In the genomic region with DNA sequence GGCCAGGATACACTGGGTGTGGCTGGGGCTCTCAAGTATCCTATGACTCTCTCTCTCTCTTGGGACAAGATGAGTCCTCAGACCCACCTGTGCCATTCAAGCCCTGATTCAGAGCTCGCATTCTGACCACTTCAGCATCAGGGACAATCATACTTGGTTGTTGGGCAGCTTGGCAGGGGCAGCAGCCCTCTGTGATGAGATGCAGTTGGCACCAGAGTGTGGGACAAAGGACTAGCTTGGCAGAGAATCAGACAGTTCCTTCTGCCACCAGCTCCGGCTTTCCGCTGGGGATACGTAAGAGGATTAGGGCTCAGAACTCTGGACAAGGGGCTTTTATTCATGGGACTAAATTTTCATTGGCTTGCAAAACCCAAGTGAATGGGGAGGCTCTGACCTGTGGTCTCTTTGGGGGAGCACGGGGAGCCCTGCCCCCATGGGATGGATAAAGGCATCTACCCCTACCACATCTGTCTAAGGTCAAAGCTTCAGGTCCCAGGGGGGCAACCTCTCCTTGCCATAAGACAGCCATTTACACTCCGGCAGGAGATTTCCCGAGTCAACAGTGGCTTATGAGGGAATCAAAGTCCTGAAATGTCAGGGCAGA, we compare ENCODE assay signal across 10 mouse cellular contexts. TPM values are rescaled to one million over a fixed set of nuclear protein-coding genes. Genes with fewer than 3 reads are reported as not detected.
DNase-seq lines count a peak whose midpoint lies in the region; ATAC-seq and TF ChIP-seq lines count a peak whose summit lies in the region.
"Had no signal": no experiment of that assay in that cellular context is flagged by ENCODE, and none has a peak within 500 bp of the region (broad histone marks: within the 10 kb centered on the region; RNA-seq: fewer than 3 reads in every experiment).

No protein-coding gene starts in this region.

- H3K4me1 ChIP-seq in cortical plate, adult 2 months (ENCODE audit: control insufficient read depth, insufficient read depth, low read length), result no peaks in the 10 kb centered on the region
- H3K4me1 ChIP-seq in neural tube, embryonic 15.5 days, result peaks cover 3% of the 10 kb centered on the region; the same call in 1 of the 2 replicates
- no peaks in the 10 kb centered on the region for H3K4me1 ChIP-seq in lung, adult 2 months (ENCODE audit: control insufficient read depth, insufficient read depth, low read length)

- 66% methylated on average over 7 of the region's 7 CpGs for WGBS in neural tube, embryonic 15.5 days
- 80% methylated on average over 7 of the region's 7 CpGs for WGBS in lung, adult 2 months

- H3K36me3 ChIP-seq in neural tube, embryonic 15.5 days, result no peaks in the 10 kb centered on the region

- peak; percentile 63 for DNase-seq in layer of hippocampus, adult 11-12 months (ENCODE audit: low spot score)
- no peak for DNase-seq in layer of hippocampus, adult 9-10 months (ENCODE audit: low spot score)
- peak; percentile 55 to 89 for DNase-seq in layer of hippocampus, postnatal 14 days (ENCODE audit: low spot score in 2 of 2)
- DNase-seq in thymus, postnatal 14 days, result no peak
- DNase-seq in lung, adult 2 months, result no peak
- DNase-seq in urinary bladder, adult 2 months (ENCODE audit: low spot score), result no peak

- no peak for TF ChIP-seq POLR2A in cortical plate, adult 2 months (IDR thresholded peaks at IDR 0.05; ENCODE audit: extremely low read depth, insufficient read depth, low read length)
- TF ChIP-seq POLR2A in lung, adult 2 months (IDR thresholded peaks at IDR 0.05; ENCODE audit: borderline replicate concordance, extremely low read depth, low read depth, low read length), result no peak

- H3K4me3 ChIP-seq in cortical plate, adult 2 months (ENCODE audit: insufficient read depth, low read length), result no peak overlapping the region
- H3K4me3 ChIP-seq in neural tube, embryonic 15.5 days (replicated peaks), result no peak overlapping the region
- no peak overlapping the region for H3K4me3 ChIP-seq in lung, adult 2 months (replicated peaks; ENCODE audit: extremely low read depth, low read depth, low read length)

- no peak overlapping the region for H3K4me2 ChIP-seq in neural tube, embryonic 15.5 days

- no peak for TF ChIP-seq CTCF in cortical plate, adult 2 months (IDR thresholded peaks at IDR 0.05; ENCODE audit: extremely low read depth, insufficient read depth, low read length)
- no peak for TF ChIP-seq CTCF in lung, adult 2 months (IDR thresholded peaks at IDR 0.05; ENCODE audit: insufficient read depth, low read length)

- H3K9me3 ChIP-seq in neural tube, embryonic 15.5 days (replicated peaks), result no peaks in the 10 kb centered on the region

- no peaks in the 10 kb centered on the region for H3K27me3 ChIP-seq in neural tube, embryonic 15.5 days (replicated peaks)

- peak overlapping the region; percentile 48; the same call in 1 of the 2 replicates for H3K27ac ChIP-seq in cortical plate, adult 2 months (ENCODE audit: insufficient read depth, low read length)
- H3K27ac ChIP-seq in neural tube, embryonic 15.5 days (replicated peaks), result 0 out of 2 replicates have a peak overlapping the region, but pooled peaks have one; percentile 18
- H3K27ac ChIP-seq: macrophage; stomach, postnatal 0 days had no signal

- no peak; the same call in 1 of the 2 replicates for ATAC-seq in neural tube, embryonic 15.5 days (ENCODE audit: low FRiP score)

- no peak overlapping the region for H3K9ac ChIP-seq in neural tube, embryonic 15.5 days (replicated peaks)

RNA-seq across cellular contexts. Expression of a gene that starts 17.6 kb away (rescaled TPM):
- 18.4 and 20.0 TPM in 2 replicates for polyA plus RNA-seq in cortical plate, adult 2 months (2012; rRNA removed)
- 10 to 100 TPM; 11.0 to 12.3 TPM for total RNA-seq in layer of hippocampus, postnatal 14 days (2021)
- polyA plus RNA-seq in neural tube, embryonic 15.5 days (2015; fragmentation: Nextera tagmentation; extraction: Ambion mirVana), result 38.0 and 41.0 TPM in 2 replicates
- 6.2 and 8.2 TPM in 2 replicates for polyA plus RNA-seq in lung, adult 2 months (2012; rRNA removed)
- 11.1 and 12.2 TPM in 2 replicates for polyA plus RNA-seq in urinary bladder, adult 2 months (2012; rRNA removed)

RNA-seq across cellular contexts. Expression of a gene that starts 43.8 kb away (rescaled TPM):
- 382 and 388 TPM in 2 replicates for polyA plus RNA-seq in cortical plate, adult 2 months (2012; rRNA removed)
- total RNA-seq in layer of hippocampus, postnatal 14 days (2021), result 100 to 1,000 TPM; 296 to 306 TPM
- 145 and 180 TPM in 2 replicates for polyA plus RNA-seq in neural tube, embryonic 15.5 days (2015; fragmentation: Nextera tagmentation; extraction: Ambion mirVana)
- polyA plus RNA-seq in lung, adult 2 months (2012; rRNA removed), result 0.61 and 0.71 TPM in 2 replicates
- polyA plus RNA-seq in urinary bladder, adult 2 months (2012; rRNA removed), result 28.4 and 36.8 TPM in 2 replicates

RNA-seq across cellular contexts. Expression of a gene that starts 45.7 kb away (rescaled TPM):
- polyA plus RNA-seq in cortical plate, adult 2 months (2012; rRNA removed), result 41.7 and 44.6 TPM in 2 replicates
- 10 to 100 TPM; 91.7 to 93.1 TPM for total RNA-seq in layer of hippocampus, postnatal 14 days (2021)
- 55.1 and 57.3 TPM in 2 replicates for polyA plus RNA-seq in neural tube, embryonic 15.5 days (2015; fragmentation: Nextera tagmentation; extraction: Ambion mirVana)
- 36.7 and 42.1 TPM in 2 replicates for polyA plus RNA-seq in lung, adult 2 months (2012; rRNA removed)
- 19.0 and 32.7 TPM in 2 replicates for polyA plus RNA-seq in urinary bladder, adult 2 months (2012; rRNA removed)

Comparison
In these comparisons a context has a peak if more than half of its experiments do, and no peak if none do; other contexts are left out.
1. DNase-seq: peak in layer of hippocampus, adult 11-12 months (single experiment) and layer of hippocampus, postnatal 14 days (2 of 2); none in layer of hippocampus, adult 9-10 months (single experiment), thymus, postnatal 14 days (single experiment), lung, adult 2 months (single experiment) and urinary bladder, adult 2 months (single experiment).
2. RNA of a gene that starts 43.8 kb away (polyA plus RNA-seq): 382 to 388 TPM in cortical plate, adult 2 months, 145 to 180 TPM in neural tube, embryonic 15.5 days and 28.4 to 36.8 TPM in urinary bladder, adult 2 months; 0.61 to 0.71 TPM in lung, adult 2 months; every median in the first group is over 10 times any median in the second.